Mouse (Mus musculus) adrenal gland, adult 18-20 months (tissue): ENCODE results near the gene Vmn1r237. TPM values are rescaled to one million over a fixed set of nuclear protein-coding genes. Genes with fewer than 3 reads are reported as not detected.

Source experiments
- DNase-seq, 2 experiments: peaks; one replicate each; pipeline ENCODE4 v3.0.0; 2021 to 2022; ENCODE audit warnings: low spot score in 2 of 2
- long read RNA-seq, 2 experiments: library from polyadenylated mRNA; stranded (forward); transcript quantifications; one replicate each; pipeline ENCODE4 v2.0.0; 2021
- microRNA-seq, 2 experiments: library from miRNA; unstranded; fragments of <30 nt; microRNA quantifications; one replicate each; pipeline ENCODE4 v1.2.0; 2021; ENCODE audit warnings: borderline number of aligned reads in 2 of 2
- total RNA-seq, 2 experiments: library from RNA; stranded (reverse); gene quantifications; 1 replicate in 1 of 2; 2 replicates in 1 of 2; pipeline ENCODE4 v1.2.3; 2021

Vmn1r237 gene
- not detected for total RNA-seq
- long read RNA-seq, experiment 1, result 0 reads
- long read RNA-seq, experiment 2, result 0 reads

DNA sequence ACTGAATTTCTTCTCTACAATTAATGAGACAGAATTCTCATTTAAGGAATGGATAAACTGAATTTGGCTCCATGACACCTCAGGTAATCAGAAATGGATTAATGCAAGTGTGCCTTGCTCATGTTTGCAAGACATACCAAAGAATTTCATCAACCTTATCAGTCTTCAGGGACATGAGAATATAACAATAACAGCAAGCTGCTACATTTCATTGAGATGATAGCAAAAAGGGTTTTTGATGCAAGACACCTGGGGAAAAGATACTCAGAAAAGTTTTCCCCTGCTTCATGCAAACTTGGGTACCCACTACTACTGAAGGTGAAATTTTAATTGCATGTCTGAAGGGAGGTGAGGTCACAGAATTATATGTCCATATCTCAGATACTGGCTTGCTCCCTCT, at the start of gene Vmn1r237:
Gene Vmn1r237 (plus strand): TSS at position 301 of the 400 bp plus-strand sequence.
- no peak for DNase-seq

GRCm38 (mm10) chr17:21272103-21272502, 39.6 kb upstream of the Vmn1r237 start:
- peak in 1 of 2 experiments; percentile 35 for DNase-seq

DNA sequence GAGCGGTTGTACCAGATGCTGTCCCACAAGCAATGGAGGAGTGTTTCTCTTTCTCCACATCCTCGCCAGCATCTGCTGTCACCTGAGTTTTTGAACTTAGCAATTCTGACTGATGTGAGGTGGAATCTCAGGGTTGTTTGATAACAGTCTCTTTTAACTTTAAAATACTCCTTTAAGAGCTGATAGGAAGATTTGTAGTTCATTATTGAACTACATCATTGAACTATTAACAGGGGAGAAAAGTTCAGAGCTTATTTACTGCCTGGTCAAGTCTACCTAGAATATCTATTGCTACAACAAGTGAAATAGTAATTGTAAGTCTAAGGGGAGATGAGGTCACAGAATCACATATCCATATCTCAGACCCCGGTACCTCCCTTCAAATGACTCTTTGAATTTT, 29.0 kb upstream of the Vmn1r237 start, which contains the start of gene Vmn1r236:
Gene Vmn1r236 (plus strand): TSS at position 301 of the 400 bp plus-strand sequence.
- DNase-seq, result no peak

DNA sequence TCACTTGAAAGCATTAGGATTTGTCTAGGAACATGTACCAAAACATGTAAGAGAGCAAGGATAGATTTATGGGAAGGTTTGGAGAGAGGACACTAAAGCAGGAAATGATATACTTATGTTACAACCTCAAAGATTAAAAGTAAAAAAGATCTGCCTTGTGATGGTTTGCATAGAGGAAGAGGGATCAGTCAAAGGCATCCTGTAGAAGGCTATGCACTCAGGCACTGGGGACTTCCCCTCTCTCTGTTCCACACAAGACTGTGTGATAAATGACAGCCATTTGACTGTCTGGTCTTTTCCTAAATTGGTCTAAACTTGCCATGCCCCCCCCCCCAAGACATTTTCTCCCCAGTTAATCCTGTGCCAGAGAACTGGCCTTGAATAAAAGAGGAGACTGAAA, 27.3 kb upstream of the Vmn1r237 start:
- DNase-seq, result no peak

- DNase-seq, result no peak
Observed at GRCm38 (mm10) chr17:21289695-21290094, 22.0 kb upstream of the Vmn1r237 start.

Small RNAs within 50 kb of the gene (microRNA-seq; reads per million reads assigned to microRNA genes)
- gene Gm26384, result 0 reads per million in 2 experiments

Other genes starting within 250 kb of the Vmn1r237 start
- not detected for gene Vmn1r234, start 85.8 kb upstream of the Vmn1r237 start, total RNA-seq
- gene Vmn1r235, start 55.5 kb upstream of the Vmn1r237 start, total RNA-seq, result not detected
- not detected for gene Vmn1r236, start 28.9 kb upstream of the Vmn1r237 start, total RNA-seq
- gene Zfp677, start 71.9 kb downstream of the Vmn1r237 start, total RNA-seq, result 1 to 10 TPM; 2.3 to 3.4 TPM
- gene Zfp54, start 111.4 kb downstream of the Vmn1r237 start, total RNA-seq, result 1 to 10 TPM; 2.4 to 3.4 TPM
- 1 to 10 TPM; 6.1 to 7.9 TPM for gene Zfp51, start 138.5 kb downstream of the Vmn1r237 start, total RNA-seq
- 1 to 10 TPM; 3.1 to 4.7 TPM for gene Zfp53, start 177.1 kb downstream of the Vmn1r237 start, total RNA-seq
- gene Zfp52, start 223.7 kb downstream of the Vmn1r237 start, total RNA-seq, result 10 to 100 TPM; 21.3 to 41.2 TPM